Mouse (Mus musculus): ENCODE measurements at regions not wholly inside any gene's neighbourhood (a gene's known extent, or its start where the extent isn't known, plus 50 kb on each side); places are given as distances from the start of the nearest gene placed in this dataset.

DNA sequence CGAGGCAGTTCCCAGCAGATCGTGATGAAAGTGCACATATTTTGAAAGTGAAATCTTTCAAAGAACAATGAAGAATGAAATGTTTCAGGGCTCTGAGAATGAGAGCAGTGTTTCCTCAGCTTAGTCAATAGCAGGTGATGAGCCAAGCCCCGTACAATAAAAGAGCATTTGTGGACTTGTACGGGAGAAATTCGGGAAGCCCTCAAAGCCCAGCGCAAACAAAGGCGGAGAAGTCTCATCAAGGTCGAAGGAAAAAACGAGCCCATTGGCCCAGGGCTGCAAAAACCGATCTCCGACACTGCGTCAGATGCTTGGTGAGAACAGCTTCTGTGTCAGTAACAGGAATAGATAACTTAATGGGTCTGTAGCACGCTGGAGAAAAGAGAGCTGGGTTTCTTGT lies 261.5 kb downstream of the 4933412E24Rik start:
- H3K27me3 ChIP-seq (ENCODE audit: insufficient read depth, low read length): no peaks in the 10 kb centered on the region
- no peak overlapping the region for H3K9ac ChIP-seq
- H3K4me1 ChIP-seq (ENCODE audit: insufficient read depth): no peaks in the 10 kb centered on the region
- no peak for ATAC-seq (ENCODE audit: insufficient read depth)
- no peak overlapping the region for H3K27ac ChIP-seq (ENCODE audit: low read depth)
- peak overlapping the region; percentile 38 for H3K4me2 ChIP-seq
- no peaks in the 10 kb centered on the region for H3K36me3 ChIP-seq (ENCODE audit: insufficient read depth)
- no peaks in the 10 kb centered on the region for H3K9me3 ChIP-seq (ENCODE audit: low read depth, low read length)
- H3K4me3 ChIP-seq (ENCODE audit: low read depth, low read length): no peak overlapping the region
- 57% methylated on average over 13 of the region's 13 CpGs for WGBS
- peak; percentile 18 for DNase-seq
- TF ChIP-seq CTCF (IDR thresholded peaks at IDR 0.05; ENCODE audit: low read depth): no peak

DNA sequence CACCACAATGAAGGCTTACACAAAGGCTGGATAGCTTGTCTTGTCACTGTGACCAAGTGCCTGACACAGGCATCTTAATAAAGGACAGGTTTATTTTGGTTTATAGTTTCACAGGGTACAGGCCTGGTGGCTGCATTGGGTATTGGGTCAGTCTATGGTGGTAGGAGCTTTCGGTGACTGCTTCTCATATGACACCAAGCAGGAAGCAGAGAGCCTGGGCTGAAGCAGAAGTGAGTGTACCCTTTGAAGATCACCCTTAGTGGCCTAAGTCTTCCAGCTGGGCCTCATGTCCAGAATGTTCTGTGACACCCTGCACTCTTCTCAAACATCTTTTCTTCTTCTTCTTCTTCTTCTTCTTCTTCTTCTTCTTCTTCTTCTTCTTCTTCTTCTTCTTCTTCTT lies 264.1 kb downstream of the 4933412E24Rik start:
- WGBS: 91% methylated on average over 1 of the region's 1 CpGs
- Histone ChIP-seq H3K4me1 (ENCODE audit: insufficient read depth) (no peaks in the 10 kb centered on the region), H3K4me3 (ENCODE audit: low read depth, low read length) (no peak overlapping the region), H3K9me3 (ENCODE audit: low read depth, low read length) (no peaks in the 10 kb centered on the region), H3K27ac (ENCODE audit: low read depth) (no peak overlapping the region), H3K4me2 (no peak overlapping the region), H3K27me3 (ENCODE audit: insufficient read depth, low read length) (no peaks in the 10 kb centered on the region), H3K9ac (no peak overlapping the region), H3K36me3 (ENCODE audit: insufficient read depth) (no peaks in the 10 kb centered on the region)
- ATAC-seq (ENCODE audit: insufficient read depth) (no peak), DNase-seq (no peak)
- TF ChIP-seq CTCF (IDR thresholded peaks at IDR 0.05; ENCODE audit: low read depth): no peak

DNA sequence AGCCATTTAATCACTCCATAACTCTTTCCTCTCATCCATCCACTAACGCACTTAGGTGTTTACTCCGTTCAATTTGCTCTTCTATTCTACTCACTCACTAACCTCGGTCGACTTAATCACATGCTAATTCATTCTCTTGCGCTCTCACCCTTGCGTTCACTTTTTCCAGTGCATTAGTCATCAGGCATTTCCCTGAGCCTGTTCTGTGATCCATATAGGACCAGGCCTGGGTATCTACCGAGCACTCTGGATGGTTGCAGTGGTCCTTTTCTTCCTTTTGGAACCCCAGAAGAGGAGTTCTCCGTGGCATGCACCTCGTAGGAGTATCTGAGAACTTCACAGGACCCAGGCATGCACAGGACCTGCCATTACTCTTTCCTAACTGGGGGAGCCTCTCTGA lies 270.1 kb downstream of the 4933412E24Rik start:
- WGBS: 77% methylated on average over 9 of the region's 9 CpGs
- DNase-seq (no peak), ATAC-seq (ENCODE audit: insufficient read depth) (no peak)
- Histone ChIP-seq H3K27me3 (ENCODE audit: insufficient read depth, low read length) (no peaks in the 10 kb centered on the region), H3K27ac (ENCODE audit: low read depth) (no peak overlapping the region), H3K9ac (no peak overlapping the region), H3K4me2 (no peak overlapping the region), H3K4me3 (ENCODE audit: low read depth, low read length) (no peak overlapping the region), H3K9me3 (ENCODE audit: low read depth, low read length) (no peaks in the 10 kb centered on the region), H3K4me1 (ENCODE audit: insufficient read depth) (0 out of 2 replicates have a peak, but pooled peaks cover 3% of the 10 kb centered on the region), H3K36me3 (ENCODE audit: insufficient read depth) (no peaks in the 10 kb centered on the region)
- TF ChIP-seq CTCF (IDR thresholded peaks at IDR 0.05; ENCODE audit: low read depth): no peak

GRCm38 (mm10) chr15:59744411-59744931 lies 271.9 kb downstream of the 4933412E24Rik start:
- no peak for DNase-seq
- H3K9ac ChIP-seq: no peak overlapping the region
- H3K27ac ChIP-seq (ENCODE audit: low read depth): no peak overlapping the region
- 63% methylated on average over 5 of the region's 5 CpGs for WGBS
- TF ChIP-seq CTCF (IDR thresholded peaks at IDR 0.05; ENCODE audit: low read depth): no peak
- H3K4me2 ChIP-seq: no peak overlapping the region
- 0 out of 2 replicates have a peak, but pooled peaks cover 3% of the 10 kb centered on the region for H3K4me1 ChIP-seq (ENCODE audit: insufficient read depth)
- H3K36me3 ChIP-seq (ENCODE audit: insufficient read depth): no peaks in the 10 kb centered on the region
- H3K9me3 ChIP-seq (ENCODE audit: low read depth, low read length): no peaks in the 10 kb centered on the region
- no peak overlapping the region for H3K4me3 ChIP-seq (ENCODE audit: low read depth, low read length)
- no peaks in the 10 kb centered on the region for H3K27me3 ChIP-seq (ENCODE audit: insufficient read depth, low read length)
- ATAC-seq (ENCODE audit: insufficient read depth): no peak

- no peaks in the 10 kb centered on the region for H3K4me1 ChIP-seq (ENCODE audit: insufficient read depth)
- H3K4me2 ChIP-seq: no peak overlapping the region
- no peaks in the 10 kb centered on the region for H3K27me3 ChIP-seq (ENCODE audit: insufficient read depth, low read length)
- no peak overlapping the region for H3K27ac ChIP-seq (ENCODE audit: low read depth)
- no peak for ATAC-seq (ENCODE audit: insufficient read depth)
- no peak for DNase-seq
- H3K36me3 ChIP-seq (ENCODE audit: insufficient read depth): no peaks in the 10 kb centered on the region
- TF ChIP-seq CTCF (IDR thresholded peaks at IDR 0.05; ENCODE audit: low read depth): no peak
- no peaks in the 10 kb centered on the region for H3K9me3 ChIP-seq (ENCODE audit: low read depth, low read length)
- H3K9ac ChIP-seq: no peak overlapping the region
- no peak overlapping the region for H3K4me3 ChIP-seq (ENCODE audit: low read depth, low read length)
- WGBS: 78% methylated on average over 5 of the region's 5 CpGs
Observed at GRCm38 (mm10) chr15:59739197-59739596, 277.2 kb downstream of the 4933412E24Rik start.

DNA sequence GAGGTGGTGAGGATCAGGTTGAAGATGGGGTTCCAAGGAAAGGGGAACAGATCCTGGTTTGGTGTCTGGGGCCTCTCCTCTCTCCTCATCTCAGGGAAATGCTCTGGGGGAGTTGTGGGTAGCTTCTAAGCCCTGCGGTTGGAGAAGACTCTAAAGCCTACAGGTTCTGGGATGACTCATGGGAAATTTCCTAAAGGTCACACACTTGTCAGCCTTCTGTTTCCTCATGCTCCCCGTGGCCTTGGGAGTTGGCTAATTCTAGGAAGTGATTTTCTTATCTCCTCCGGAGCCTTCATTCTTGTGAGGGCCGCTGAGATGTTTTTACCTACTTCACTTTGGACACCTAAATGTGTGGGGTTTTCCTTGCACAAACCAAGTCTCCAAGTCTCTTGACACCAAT lies 279.2 kb downstream of the 4933412E24Rik start:
- Histone ChIP-seq H3K9me3 (ENCODE audit: low read depth, low read length) (no peaks in the 10 kb centered on the region), H3K36me3 (ENCODE audit: insufficient read depth) (no peaks in the 10 kb centered on the region), H3K27me3 (ENCODE audit: insufficient read depth, low read length) (no peaks in the 10 kb centered on the region), H3K4me2 (no peak overlapping the region), H3K9ac (no peak overlapping the region), H3K4me3 (ENCODE audit: low read depth, low read length) (no peak overlapping the region), H3K27ac (ENCODE audit: low read depth) (no peak overlapping the region), H3K4me1 (ENCODE audit: insufficient read depth) (no peaks in the 10 kb centered on the region)
- no peak for TF ChIP-seq CTCF (IDR thresholded peaks at IDR 0.05; ENCODE audit: low read depth)
- ATAC-seq (ENCODE audit: insufficient read depth) (no peak), DNase-seq (no peak)
- 70% methylated on average over 4 of the region's 4 CpGs for WGBS

- Histone ChIP-seq H3K9me3 (ENCODE audit: low read depth, low read length) (no peaks in the 10 kb centered on the region), H3K36me3 (ENCODE audit: insufficient read depth) (no peaks in the 10 kb centered on the region), H3K4me1 (ENCODE audit: insufficient read depth) (no peaks in the 10 kb centered on the region), H3K4me3 (ENCODE audit: low read depth, low read length) (no peak overlapping the region), H3K9ac (no peak overlapping the region), H3K27ac (ENCODE audit: low read depth) (no peak overlapping the region), H3K4me2 (no peak overlapping the region), H3K27me3 (ENCODE audit: insufficient read depth, low read length) (no peaks in the 10 kb centered on the region)
- WGBS: 48% methylated on average over 1 of the region's 1 CpGs
- ATAC-seq (ENCODE audit: insufficient read depth) (no peak), DNase-seq (no peak)
- no peak for TF ChIP-seq CTCF (IDR thresholded peaks at IDR 0.05; ENCODE audit: low read depth)
Observed at GRCm38 (mm10) chr15:59734376-59734775, 282.0 kb downstream of the 4933412E24Rik start.

DNA sequence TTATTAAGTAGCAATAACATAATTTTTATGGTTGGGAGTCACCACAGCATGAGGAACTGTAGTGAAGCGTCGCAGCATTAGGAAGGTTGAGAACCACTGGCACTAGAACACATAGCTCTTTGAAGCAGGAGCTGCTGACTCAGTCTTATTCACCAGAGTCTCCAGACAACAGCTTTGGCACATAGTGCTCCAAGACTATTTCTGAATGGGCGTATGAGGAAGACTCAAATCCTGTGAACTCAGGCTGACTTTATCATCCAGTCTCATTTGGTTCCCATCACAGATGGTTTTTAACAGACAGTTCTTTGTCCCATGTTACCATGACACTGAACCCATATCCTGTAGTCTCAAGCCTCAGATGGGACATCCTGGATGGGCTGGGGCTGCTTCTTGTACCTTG lies 282.5 kb downstream of the 4933412E24Rik start:
- Histone ChIP-seq H3K9me3 (ENCODE audit: low read depth, low read length) (no peaks in the 10 kb centered on the region), H3K9ac (no peak overlapping the region), H3K4me2 (no peak overlapping the region), H3K27ac (ENCODE audit: low read depth) (no peak overlapping the region), H3K4me1 (ENCODE audit: insufficient read depth) (no peaks in the 10 kb centered on the region), H3K4me3 (ENCODE audit: low read depth, low read length) (no peak overlapping the region), H3K36me3 (ENCODE audit: insufficient read depth) (no peaks in the 10 kb centered on the region), H3K27me3 (ENCODE audit: insufficient read depth, low read length) (no peaks in the 10 kb centered on the region)
- ATAC-seq (ENCODE audit: insufficient read depth) (no peak), DNase-seq (no peak)
- TF ChIP-seq CTCF (IDR thresholded peaks at IDR 0.05; ENCODE audit: low read depth): no peak
- WGBS: 87% methylated on average over 3 of the region's 3 CpGs
